Mouse (Mus musculus): ENCODE measurements at regions not wholly inside any gene's neighbourhood (a gene's known extent, or its start where the extent isn't known, plus 50 kb on each side); places are given as distances from the start of the nearest gene placed in this dataset.

GRCm38 (mm10) chr9:93948671-93949070 is 589.2 kb downstream of the 1190002N15Rik start:
- Histone ChIP-seq H3K9me3 (replicated peaks) (0 out of 2 replicates have a peak, but pooled peaks cover 3% of the 10 kb centered on the region), H3K27me3 (replicated peaks) (no peaks in the 10 kb centered on the region), H3K9ac (no peak overlapping the region), H3K4me2 (no peak overlapping the region), H3K4me3 (no peak overlapping the region), H3K27ac (ENCODE audit: poor library complexity, severe bottlenecking) (no peak overlapping the region), H3K36me3 (no peaks in the 10 kb centered on the region), H3K4me1 (replicated peaks) (no peaks in the 10 kb centered on the region)
- ATAC-seq (ENCODE audit: insufficient number of reproducible peaks, low FRiP score): no peak
- 72% methylated on average over 1 of the region's 1 CpGs for WGBS

GRCm38 (mm10) chr9:93947053-93947452 is 590.8 kb downstream of the 1190002N15Rik start:
- Histone ChIP-seq H3K9ac (no peak overlapping the region), H3K27me3 (replicated peaks) (no peaks in the 10 kb centered on the region), H3K4me3 (no peak overlapping the region), H3K4me2 (no peak overlapping the region), H3K27ac (ENCODE audit: poor library complexity, severe bottlenecking) (no peak overlapping the region), H3K9me3 (replicated peaks) (0 out of 2 replicates have a peak, but pooled peaks cover 3% of the 10 kb centered on the region), H3K4me1 (replicated peaks) (no peaks in the 10 kb centered on the region), H3K36me3 (no peaks in the 10 kb centered on the region)
- ATAC-seq (ENCODE audit: insufficient number of reproducible peaks, low FRiP score): no peak
- WGBS: 64% methylated on average over 1 of the region's 1 CpGs

GRCm38 (mm10) chr9:93940193-93940592 is 597.7 kb downstream of the 1190002N15Rik start:
- WGBS: 72% methylated on average over 3 of the region's 3 CpGs
- Histone ChIP-seq H3K27ac (ENCODE audit: poor library complexity, severe bottlenecking) (no peak overlapping the region), H3K4me1 (replicated peaks) (no peaks in the 10 kb centered on the region), H3K4me3 (no peak overlapping the region), H3K9me3 (replicated peaks) (no peaks in the 10 kb centered on the region), H3K36me3 (no peaks in the 10 kb centered on the region), H3K27me3 (replicated peaks) (no peaks in the 10 kb centered on the region), H3K4me2 (no peak overlapping the region), H3K9ac (no peak overlapping the region)
- no peak for ATAC-seq (ENCODE audit: insufficient number of reproducible peaks, low FRiP score)

- Histone ChIP-seq H3K4me3 (no peak overlapping the region), H3K9ac (no peak overlapping the region), H3K9me3 (replicated peaks) (no peaks in the 10 kb centered on the region), H3K4me2 (no peak overlapping the region), H3K27ac (ENCODE audit: poor library complexity, severe bottlenecking) (no peak overlapping the region), H3K36me3 (no peaks in the 10 kb centered on the region), H3K27me3 (replicated peaks) (no peaks in the 10 kb centered on the region), H3K4me1 (replicated peaks) (no peaks in the 10 kb centered on the region)
- 70% methylated on average over 2 of the region's 2 CpGs for WGBS
- ATAC-seq (ENCODE audit: insufficient number of reproducible peaks, low FRiP score): no peak
These were observed 607.2 kb downstream of the 1190002N15Rik start for GRCm38 (mm10) chr9:93930684-93931083.

GRCm38 (mm10) chr9:93889256-93889655 is 648.6 kb downstream of the 1190002N15Rik start:
- no peaks in the 10 kb centered on the region for H3K9me3 ChIP-seq (replicated peaks)
- no peak overlapping the region for H3K4me2 ChIP-seq
- H3K36me3 ChIP-seq: no peaks in the 10 kb centered on the region
- no peak overlapping the region for H3K27ac ChIP-seq (ENCODE audit: poor library complexity, severe bottlenecking)
- no peak overlapping the region for H3K4me3 ChIP-seq
- no peak for ATAC-seq (ENCODE audit: insufficient number of reproducible peaks, low FRiP score)
- no peaks in the 10 kb centered on the region for H3K27me3 ChIP-seq (replicated peaks)
- H3K4me1 ChIP-seq (replicated peaks): no peaks in the 10 kb centered on the region
- H3K9ac ChIP-seq: no peak overlapping the region
- 76% methylated on average over 1 of the region's 1 CpGs for WGBS

GRCm38 (mm10) chr9:93880112-93880511 is 657.8 kb downstream of the 1190002N15Rik start:
- ATAC-seq (ENCODE audit: insufficient number of reproducible peaks, low FRiP score): no peak
- Histone ChIP-seq H3K4me3 (no peak overlapping the region), H3K27me3 (replicated peaks) (no peaks in the 10 kb centered on the region), H3K36me3 (no peaks in the 10 kb centered on the region), H3K4me1 (replicated peaks) (no peaks in the 10 kb centered on the region), H3K4me2 (no peak overlapping the region), H3K9ac (no peak overlapping the region), H3K27ac (ENCODE audit: poor library complexity, severe bottlenecking) (no peak overlapping the region), H3K9me3 (replicated peaks) (no peaks in the 10 kb centered on the region)
- 71% methylated on average over 2 of the region's 2 CpGs for WGBS

GRCm38 (mm10) chr9:93879572-93879971 is 658.3 kb downstream of the 1190002N15Rik start:
- Histone ChIP-seq H3K9me3 (replicated peaks) (no peaks in the 10 kb centered on the region), H3K4me3 (no peak overlapping the region), H3K36me3 (no peaks in the 10 kb centered on the region), H3K27ac (ENCODE audit: poor library complexity, severe bottlenecking) (no peak overlapping the region), H3K9ac (no peak overlapping the region), H3K4me2 (no peak overlapping the region), H3K27me3 (replicated peaks) (no peaks in the 10 kb centered on the region), H3K4me1 (replicated peaks) (no peaks in the 10 kb centered on the region)
- 83% methylated on average over 2 of the region's 2 CpGs for WGBS
- no peak for ATAC-seq (ENCODE audit: insufficient number of reproducible peaks, low FRiP score)

GRCm38 (mm10) chr9:93870778-93871177 is 667.1 kb downstream of the 1190002N15Rik start:
- 78% methylated on average over 7 of the region's 7 CpGs for WGBS
- H3K9ac ChIP-seq: no peak overlapping the region
- no peaks in the 10 kb centered on the region for H3K27me3 ChIP-seq (replicated peaks)
- no peak for ATAC-seq (ENCODE audit: insufficient number of reproducible peaks, low FRiP score)
- H3K36me3 ChIP-seq: no peaks in the 10 kb centered on the region
- no peak overlapping the region for H3K4me2 ChIP-seq
- no peaks in the 10 kb centered on the region for H3K9me3 ChIP-seq (replicated peaks)
- no peak overlapping the region for H3K4me3 ChIP-seq
- no peak overlapping the region for H3K27ac ChIP-seq (ENCODE audit: poor library complexity, severe bottlenecking)
- H3K4me1 ChIP-seq (replicated peaks): no peaks in the 10 kb centered on the region

- no peaks in the 10 kb centered on the region for H3K4me1 ChIP-seq (replicated peaks)
- no peaks in the 10 kb centered on the region for H3K9me3 ChIP-seq (replicated peaks)
- H3K4me2 ChIP-seq: no peak overlapping the region
- no peak overlapping the region for H3K9ac ChIP-seq
- 57% methylated on average over 2 of the region's 2 CpGs for WGBS
- H3K27ac ChIP-seq (ENCODE audit: poor library complexity, severe bottlenecking): no peak overlapping the region
- ATAC-seq (ENCODE audit: insufficient number of reproducible peaks, low FRiP score): no peak
- no peaks in the 10 kb centered on the region for H3K27me3 ChIP-seq (replicated peaks)
- H3K36me3 ChIP-seq: no peaks in the 10 kb centered on the region
- no peak overlapping the region for H3K4me3 ChIP-seq
These were observed 679.9 kb downstream of the 1190002N15Rik start for GRCm38 (mm10) chr9:93857937-93858336.

GRCm38 (mm10) chr9:93846411-93846810 is 691.5 kb downstream of the 1190002N15Rik start:
- H3K27me3 ChIP-seq (replicated peaks): no peaks in the 10 kb centered on the region
- H3K4me3 ChIP-seq: no peak overlapping the region
- no peaks in the 10 kb centered on the region for H3K36me3 ChIP-seq
- no peak overlapping the region for H3K9ac ChIP-seq
- no peaks in the 10 kb centered on the region for H3K4me1 ChIP-seq (replicated peaks)
- H3K27ac ChIP-seq (ENCODE audit: poor library complexity, severe bottlenecking): no peak overlapping the region
- H3K9me3 ChIP-seq (replicated peaks): no peaks in the 10 kb centered on the region
- no peak for ATAC-seq (ENCODE audit: insufficient number of reproducible peaks, low FRiP score)
- H3K4me2 ChIP-seq: no peak overlapping the region

- no peak for ATAC-seq (ENCODE audit: insufficient number of reproducible peaks, low FRiP score)
- Histone ChIP-seq H3K27ac (ENCODE audit: poor library complexity, severe bottlenecking) (no peak overlapping the region), H3K4me3 (no peak overlapping the region), H3K4me1 (replicated peaks) (no peaks in the 10 kb centered on the region), H3K36me3 (no peaks in the 10 kb centered on the region), H3K4me2 (no peak overlapping the region), H3K9me3 (replicated peaks) (no peaks in the 10 kb centered on the region), H3K9ac (no peak overlapping the region), H3K27me3 (replicated peaks) (no peaks in the 10 kb centered on the region)
- WGBS: 62% methylated on average over 5 of the region's 5 CpGs
These were observed 694.0 kb downstream of the 1190002N15Rik start for GRCm38 (mm10) chr9:93843869-93844268.
